Mouse (Mus musculus) right cerebral cortex, postnatal 10 days (tissue): ENCODE measurements around the gene Itgb5.
A peak's percentile ranks its signal among the peaks of the same experiment; 100 is the strongest.

Experiments used
- DNase-seq, 2 experiments: peaks; one replicate each; pipeline ENCODE4 v3.0.0; 2021; ENCODE audit warnings: low spot score in 2 of 2

The Itgb5 gene

DNA sequence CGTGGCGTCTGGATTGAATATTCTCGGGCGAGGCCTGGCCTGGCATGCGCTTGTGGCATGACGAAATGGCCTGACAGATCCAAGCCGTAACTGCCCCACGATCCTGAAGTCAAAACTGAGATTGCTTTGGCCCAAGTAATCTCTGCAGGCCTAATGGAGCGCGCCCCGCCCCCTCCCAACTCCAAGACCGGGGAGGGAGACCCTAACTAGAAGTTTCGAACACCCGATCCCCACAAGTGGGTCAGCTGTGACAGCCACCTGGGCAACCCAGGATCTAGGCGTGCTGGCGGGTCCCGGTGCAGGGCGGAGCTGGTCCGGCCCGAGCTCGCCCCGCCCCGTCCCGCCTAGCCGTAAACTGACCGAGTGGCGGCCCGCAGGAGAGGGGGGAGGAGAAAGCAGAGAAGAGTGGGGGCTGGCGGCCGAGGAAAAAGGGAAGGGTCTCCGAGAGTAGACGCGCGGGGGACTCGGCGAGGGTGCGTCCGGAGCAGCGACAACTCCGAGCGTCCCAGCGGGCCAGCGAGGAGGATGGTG is at the start of gene Itgb5:
Gene Itgb5, plus strand, starts transcription at position 365 of the 531 bp plus-strand sequence.
- DNase-seq: peak; percentile 48 to 64

- no peak for DNase-seq
These were observed 47.4 kb upstream of the Itgb5 start for GRCm38 (mm10) chr16:33781789-33782728.

DNA sequence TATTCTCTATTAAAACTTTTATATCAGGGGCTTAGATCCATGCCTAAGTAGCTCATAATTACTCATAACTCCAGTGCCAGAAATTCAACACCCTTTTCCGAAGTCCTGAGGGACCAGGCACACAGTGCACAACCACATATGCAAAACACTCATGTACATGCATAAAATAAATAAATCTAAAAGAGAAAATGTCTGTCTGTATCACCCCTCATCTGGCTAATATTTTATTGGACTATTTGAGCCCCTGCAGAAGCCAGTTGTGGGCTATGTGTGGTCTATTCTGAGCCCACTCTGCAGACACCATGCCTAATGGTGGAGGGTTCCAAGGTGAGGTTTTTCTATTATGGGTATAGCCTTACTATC is 46.8 kb upstream of the Itgb5 start:
- no peak for DNase-seq

- no peak for DNase-seq
These were observed 44.9 kb upstream of the Itgb5 start for GRCm38 (mm10) chr16:33784547-33784946.

DNA sequence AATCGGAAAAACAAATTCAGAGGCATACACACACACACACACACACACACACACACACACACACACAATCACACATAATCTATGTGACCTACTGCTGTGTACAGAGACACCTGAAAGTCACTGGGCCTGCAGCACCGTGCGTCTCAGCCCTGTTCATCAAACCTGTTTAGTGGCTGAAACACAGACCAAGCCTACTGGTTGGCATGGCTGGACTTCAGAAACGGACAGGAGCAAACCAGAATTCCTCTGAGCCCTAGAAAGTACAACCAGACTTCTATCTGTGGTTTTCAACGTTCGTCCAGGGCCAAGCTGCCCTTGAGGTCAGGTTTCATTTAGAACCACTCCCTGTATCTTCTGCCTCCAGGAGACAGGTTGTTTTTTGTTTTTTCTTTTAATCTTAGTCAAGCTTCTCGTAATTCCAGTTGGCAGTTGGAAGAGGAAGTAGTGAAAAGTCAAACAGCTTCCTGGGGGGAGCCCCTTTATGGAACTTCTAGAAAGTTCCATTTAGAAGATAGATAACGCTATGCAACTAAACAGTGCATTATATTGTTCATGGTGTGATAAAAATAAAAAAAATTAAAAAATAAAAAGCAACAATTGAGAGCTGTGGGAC is 44.3 kb upstream of the Itgb5 start:
- DNase-seq: no peak

GRCm38 (mm10) chr16:33786657-33787390 is 42.6 kb upstream of the Itgb5 start:
- no peak for DNase-seq

- DNase-seq: no peak
These were observed 35.3 kb upstream of the Itgb5 start, which contains the start of gene Muc13 for GRCm38 (mm10) chr16:33793846-33794791. Gene Muc13 (plus strand): TSS chr16:33794037.

GRCm38 (mm10) chr16:33795106-33795505 is 34.4 kb upstream of the Itgb5 start:
- no peak for DNase-seq

- DNase-seq: no peak
These were observed 33.6 kb upstream of the Itgb5 start for GRCm38 (mm10) chr16:33795887-33796286.

- DNase-seq: no peak
These were observed 32.7 kb upstream of the Itgb5 start for GRCm38 (mm10) chr16:33796756-33797155.

DNA sequence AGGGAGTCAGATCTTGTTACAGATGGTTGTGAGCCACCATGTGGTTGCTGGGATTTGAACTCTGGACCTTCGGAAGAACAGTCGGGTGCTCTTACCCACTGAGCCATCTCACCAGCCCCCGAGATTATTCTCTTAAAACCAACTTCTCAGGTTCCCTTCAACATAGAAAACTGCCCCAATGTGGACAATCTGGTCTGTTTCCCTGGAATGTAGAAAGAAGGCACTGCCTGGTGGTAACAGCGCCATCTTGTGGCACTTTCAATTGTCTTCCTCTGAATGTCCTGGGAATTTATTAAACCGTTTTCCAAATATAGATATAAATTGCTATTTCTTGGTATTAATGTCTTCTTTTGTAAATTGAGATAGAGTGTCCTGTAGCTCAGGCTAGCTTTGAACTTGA is 31.6 kb upstream of the Itgb5 start:
- peak; percentile 45 to 63 for DNase-seq

GRCm38 (mm10) chr16:33810002-33810401 is 19.5 kb upstream of the Itgb5 start:
- no peak for DNase-seq

DNA sequence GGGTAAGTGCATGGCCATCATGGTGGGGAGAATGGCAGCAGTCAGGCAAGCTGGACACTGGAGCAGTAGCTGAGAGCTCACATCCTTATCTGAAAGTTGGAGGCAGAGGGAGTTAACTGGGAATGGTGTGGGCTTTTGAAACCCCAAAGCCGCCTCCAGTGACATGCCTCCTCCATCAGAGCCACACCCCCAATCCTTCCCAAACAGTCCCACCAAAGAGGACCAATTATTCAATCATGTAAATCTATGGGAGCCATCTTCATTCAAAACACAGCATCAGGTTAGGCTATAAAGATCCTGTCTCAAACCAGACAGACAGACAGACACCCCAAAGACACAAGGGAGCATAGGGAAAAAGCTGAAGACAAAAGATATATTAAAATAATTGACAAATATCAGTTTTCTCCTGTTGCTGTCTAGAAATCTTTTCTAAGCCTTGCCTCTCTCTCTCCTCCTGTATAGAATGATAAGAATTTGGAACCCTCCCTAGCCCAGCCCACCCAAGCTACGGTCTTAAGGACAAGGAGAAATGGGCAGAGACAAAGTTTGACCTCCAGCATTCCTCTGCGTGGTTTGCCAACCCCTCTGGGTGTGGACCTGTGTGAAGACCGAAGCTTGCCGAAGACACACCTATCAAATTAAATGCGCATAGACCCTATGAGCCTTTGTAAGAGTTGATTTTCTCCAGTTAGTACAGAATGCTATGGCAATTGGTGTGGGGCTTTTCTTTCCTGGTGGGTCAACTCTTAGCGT is 10.9 kb upstream of the Itgb5 start:
- no peak for DNase-seq

DNA sequence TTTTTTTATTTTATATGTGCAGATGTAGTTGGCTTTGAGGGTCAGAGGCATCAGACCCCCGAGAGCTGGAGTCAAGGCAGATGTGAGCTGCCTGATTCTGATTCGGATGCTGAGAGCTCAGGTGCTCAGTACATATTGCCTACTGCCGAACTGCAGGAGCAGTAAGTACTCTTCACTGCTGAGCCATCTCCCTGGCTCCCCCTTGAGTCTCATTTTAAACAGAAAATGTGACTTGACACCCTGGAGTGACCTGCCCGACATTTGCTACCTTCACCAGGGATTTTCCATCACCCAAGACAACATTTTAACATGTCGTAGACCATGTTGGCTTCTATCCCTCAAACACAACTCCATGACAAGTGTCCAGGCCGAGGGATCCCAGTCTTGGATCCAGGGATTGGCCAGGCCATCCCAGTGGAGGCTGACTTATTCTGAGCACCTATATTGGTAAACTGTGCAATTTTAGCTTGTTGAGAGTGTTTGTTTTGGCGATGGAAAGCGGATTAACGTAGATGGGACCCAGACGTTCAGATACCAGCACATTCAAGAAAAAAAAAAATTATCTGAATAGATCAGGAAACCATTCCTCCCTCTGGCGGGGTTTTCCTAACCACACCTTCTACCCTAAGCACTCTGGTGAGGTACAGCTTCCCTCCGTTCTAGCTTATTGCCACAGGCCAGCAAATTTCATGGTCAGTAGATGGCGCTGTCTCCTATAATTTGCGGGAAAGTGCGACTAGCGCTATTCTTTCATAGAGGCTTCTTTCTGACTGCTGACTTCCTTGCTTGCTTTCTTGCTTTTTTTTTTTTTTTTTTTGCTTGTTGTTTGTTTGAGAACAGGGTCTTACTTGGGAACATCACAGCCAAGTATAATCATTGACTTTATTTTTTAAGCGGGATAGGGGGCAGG is 8.9 kb upstream of the Itgb5 start:
- peak; percentile 87 to 92 for DNase-seq

DNA sequence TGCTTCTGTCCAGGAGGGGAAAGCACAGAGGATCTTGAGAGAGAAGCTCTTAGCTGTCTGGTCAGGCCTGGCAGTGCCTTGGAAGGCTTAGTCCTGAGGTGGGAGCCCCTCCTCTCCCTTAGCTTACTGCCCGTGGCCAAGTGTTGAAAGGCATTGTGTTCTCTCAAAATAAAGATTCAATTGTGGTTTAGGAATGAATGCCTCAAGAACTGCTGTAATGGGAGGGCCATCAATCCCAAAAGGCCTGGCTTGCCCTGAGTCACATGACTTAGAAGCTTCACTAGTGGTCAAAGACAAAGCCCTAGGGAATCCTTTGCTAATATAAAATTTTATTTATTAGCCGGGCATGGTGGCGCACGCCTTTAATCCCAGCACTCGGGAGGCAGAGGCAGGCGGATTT is 4.9 kb upstream of the Itgb5 start:
- no peak for DNase-seq

GRCm38 (mm10) chr16:33828496-33828895 is 969 bp upstream of the Itgb5 start:
- DNase-seq: no peak

- peak in 1 of 2 experiments; percentile 47 for DNase-seq
These were observed 512 bp downstream of the Itgb5 start for GRCm38 (mm10) chr16:33829842-33830511.

- no peak for DNase-seq
These were observed 1.1 kb downstream of the Itgb5 start for GRCm38 (mm10) chr16:33830512-33831105.
